Mouse (Mus musculus): ENCODE results near the gene Inip.

Gene Inip

GRCm38 (mm10) chr4:59801489-59801888, at the start of gene Inip:
Gene Inip (minus strand): TSS chr4:59801589.
- in situ Hi-C loops (cut with MboI; ENCODE audit: unreplicated experiment in 2 of 2): loop anchor here in 1 of 2 experiments (5.0 kb wide), 1 partner anchor 46 kb away; no protein-coding TSS in a partner anchor

GRCm38 (mm10) chr4:59850181-59850580, 48.8 kb upstream of the Inip start:
- in situ Hi-C loops (cut with MboI; ENCODE audit: unreplicated experiment in 2 of 2): loop anchor here in 1 of 2 experiments (10.0 kb wide), 1 partner anchor 235 kb away; no protein-coding TSS in a partner anchor

- in situ Hi-C loops (cut with MboI; ENCODE audit: unreplicated experiment in 2 of 2): loop anchor here (5.0 kb wide), 2 partner anchors 45 to 55 kb away; partner anchors contain the start of gene Inip (in 1 of the 2)
These were observed 46.1 kb upstream of the Inip start for GRCm38 (mm10) chr4:59847447-59847846.

- in situ Hi-C loops (cut with MboI; ENCODE audit: unreplicated experiment in 2 of 2): loop anchor here (5.0 kb wide), 2 partner anchors 43 to 53 kb away; partner anchors contain the start of gene Inip (in 1 of the 2)
These were observed 43.9 kb upstream of the Inip start for GRCm38 (mm10) chr4:59845245-59845637.

GRCm38 (mm10) chr4:59844460-59845244, 43.3 kb upstream of the Inip start:
- in situ Hi-C loops (cut with MboI; ENCODE audit: unreplicated experiment in 2 of 2): loop anchor here (5.0 kb wide), 2 partner anchors 42 to 52 kb away; partner anchors contain the start of gene Inip (in 1 of the 2)

GRCm38 (mm10) chr4:59837659-59838058, 36.3 kb upstream of the Inip start:
- in situ Hi-C loops (cut with MboI; ENCODE audit: unreplicated experiment in 2 of 2): no loop called here

- in situ Hi-C loops (cut with MboI; ENCODE audit: unreplicated experiment in 2 of 2): no loop called here
These were observed 31.4 kb upstream of the Inip start for GRCm38 (mm10) chr4:59832810-59833209.

- in situ Hi-C loops (cut with MboI; ENCODE audit: unreplicated experiment in 2 of 2): no loop called here
These were observed 29.6 kb upstream of the Inip start for GRCm38 (mm10) chr4:59831038-59831437.

GRCm38 (mm10) chr4:59829072-59829471, 27.7 kb upstream of the Inip start:
- in situ Hi-C loops (cut with MboI; ENCODE audit: unreplicated experiment in 2 of 2): no loop called here

GRCm38 (mm10) chr4:59826381-59826780, 25.0 kb upstream of the Inip start:
- in situ Hi-C loops (cut with MboI; ENCODE audit: unreplicated experiment in 2 of 2): no loop called here

- in situ Hi-C loops (cut with MboI; ENCODE audit: unreplicated experiment in 2 of 2): no loop called here
These were observed 24.2 kb upstream of the Inip start for GRCm38 (mm10) chr4:59825634-59826033.

GRCm38 (mm10) chr4:59824860-59825259, 23.5 kb upstream of the Inip start:
- in situ Hi-C loops (cut with MboI; ENCODE audit: unreplicated experiment in 2 of 2): no loop called here

- in situ Hi-C loops (cut with MboI; ENCODE audit: unreplicated experiment in 2 of 2): no loop called here
These were observed 22.1 kb upstream of the Inip start for GRCm38 (mm10) chr4:59823470-59823869.

- in situ Hi-C loops (cut with MboI; ENCODE audit: unreplicated experiment in 2 of 2): no loop called here
These were observed 20.7 kb upstream of the Inip start for GRCm38 (mm10) chr4:59822119-59822518.

GRCm38 (mm10) chr4:59821516-59821915, 20.1 kb upstream of the Inip start:
- in situ Hi-C loops (cut with MboI; ENCODE audit: unreplicated experiment in 2 of 2): no loop called here

GRCm38 (mm10) chr4:59819477-59820022, 18.2 kb upstream of the Inip start:
- in situ Hi-C loops (cut with MboI; ENCODE audit: unreplicated experiment in 2 of 2): no loop called here

- in situ Hi-C loops (cut with MboI; ENCODE audit: unreplicated experiment in 2 of 2): no loop called here
These were observed 17.7 kb upstream of the Inip start for GRCm38 (mm10) chr4:59819054-59819472.

GRCm38 (mm10) chr4:59818498-59818897, 17.1 kb upstream of the Inip start:
- in situ Hi-C loops (cut with MboI; ENCODE audit: unreplicated experiment in 2 of 2): no loop called here

- in situ Hi-C loops (cut with MboI; ENCODE audit: unreplicated experiment in 2 of 2): no loop called here
These were observed 16.4 kb upstream of the Inip start for GRCm38 (mm10) chr4:59817790-59818189.

GRCm38 (mm10) chr4:59816477-59816876, 15.1 kb upstream of the Inip start:
- in situ Hi-C loops (cut with MboI; ENCODE audit: unreplicated experiment in 2 of 2): no loop called here

GRCm38 (mm10) chr4:59816016-59816415, 14.6 kb upstream of the Inip start:
- in situ Hi-C loops (cut with MboI; ENCODE audit: unreplicated experiment in 2 of 2): no loop called here

All from v-Abl transformed pro-B cells (cell line).